Mouse (Mus musculus) T-helper 17 cell (primary cell): ENCODE results near the gene Ppp1ca.

Experiments
- in situ Hi-C, 2 experiments: fragments of 300-600 bp; cut with MboI, MseI; formaldehyde crosslinking; loops; 1 replicate in 1 of 2; 2 replicates in 1 of 2; pipeline ENCODE4 v1.15.1; 2025; ENCODE audit warnings: high pct_unique_total_duplicates in 2 of 2

Gene Ppp1ca

DNA sequence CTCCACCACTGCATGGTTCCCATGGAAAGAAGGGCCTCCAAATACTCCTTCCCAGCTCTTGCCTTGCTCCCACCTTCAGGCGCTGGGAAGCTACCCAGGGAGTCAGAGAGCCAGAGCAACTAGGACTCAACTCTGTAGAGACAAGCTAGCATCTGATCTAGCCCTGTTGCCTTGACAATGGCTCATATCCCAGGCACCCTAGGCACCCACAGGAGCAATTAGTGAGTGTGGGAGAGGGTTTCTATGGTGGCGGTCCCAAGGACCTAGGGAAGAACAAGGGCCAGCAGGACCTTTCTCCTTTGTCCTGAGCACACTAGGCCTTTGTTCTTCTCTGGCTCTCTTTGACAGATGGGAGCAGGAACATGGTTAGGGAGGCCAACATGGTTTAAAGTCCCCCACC is 8.2 kb upstream of the Ppp1ca start:
- in situ Hi-C loops, result loop anchor here in 1 of 2 experiments (10.0 kb wide), 1 partner anchor 609 kb away; the partner anchor contains the start of gene Ppp6r3

DNA sequence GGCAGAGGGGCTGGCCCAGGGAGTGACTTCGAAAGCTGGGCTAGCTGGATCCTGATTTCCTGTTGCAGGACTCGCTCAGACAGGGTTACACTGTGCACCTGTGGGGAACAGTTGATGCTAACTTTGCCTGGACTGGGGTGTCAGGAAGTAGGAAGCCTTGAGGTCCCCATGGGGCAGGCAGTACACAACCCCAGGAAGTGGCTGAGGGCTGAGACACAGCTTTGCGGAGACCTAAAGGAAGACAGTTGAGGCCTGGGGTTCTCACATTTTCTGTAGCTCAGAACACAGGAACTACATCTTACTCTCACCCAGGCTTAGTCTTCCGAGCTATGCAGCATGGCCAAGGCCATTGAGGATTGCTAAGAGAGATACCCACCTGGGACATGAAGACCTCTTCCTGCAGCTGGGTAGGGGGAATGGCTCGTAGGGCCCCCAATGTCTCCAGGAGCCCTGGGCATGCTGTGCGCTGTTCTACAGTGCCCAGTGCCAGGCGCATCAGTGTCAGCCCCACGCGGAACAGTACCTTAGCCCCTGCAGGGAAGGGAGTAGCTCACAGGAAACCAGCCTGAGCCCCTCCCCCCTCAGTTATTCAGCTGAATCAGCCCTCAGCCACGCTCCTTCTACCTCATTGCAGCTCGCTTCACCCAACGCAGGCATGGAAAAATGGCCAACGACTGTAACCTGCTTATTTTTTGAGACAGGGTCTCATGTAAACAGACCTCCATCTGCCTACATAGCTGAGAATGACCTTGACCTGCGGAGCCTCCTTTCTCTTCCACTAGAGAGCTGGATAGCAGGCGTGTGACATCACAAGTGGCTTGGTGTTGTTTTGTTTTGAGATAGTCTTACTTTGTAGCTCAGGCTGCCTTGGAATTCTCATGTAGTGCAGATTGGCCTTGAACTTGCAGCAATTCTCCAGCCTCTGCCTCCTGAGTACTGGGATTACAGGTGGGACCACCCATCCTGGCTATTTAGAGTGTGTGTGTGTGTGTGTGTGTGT is 6.6 kb upstream of the Ppp1ca start:
- in situ Hi-C loops, result loop anchor here in 1 of 2 experiments (10.0 kb wide), 1 partner anchor 610 kb away; the partner anchor contains the start of gene Ppp6r3

DNA sequence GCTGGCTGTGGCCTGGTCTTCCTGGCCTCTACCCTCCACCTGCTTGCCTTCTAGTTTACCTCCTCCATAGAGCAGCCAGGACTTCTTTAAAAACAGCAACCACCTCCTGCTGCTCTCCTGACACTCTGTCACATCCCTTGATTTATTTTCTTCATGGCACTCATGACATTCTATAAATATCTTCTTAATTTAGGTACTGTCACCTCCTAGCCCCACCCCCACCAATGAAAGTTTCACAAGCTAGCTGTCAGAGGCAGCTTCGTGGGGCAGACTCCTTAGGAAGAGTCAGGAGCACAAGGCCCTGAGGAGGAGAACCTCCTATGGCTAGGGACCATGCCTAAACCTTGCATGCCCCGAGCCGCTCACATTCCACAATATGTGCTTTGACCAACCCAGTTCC is 4.6 kb upstream of the Ppp1ca start:
- in situ Hi-C loops, result loop anchor here in 1 of 2 experiments (10.0 kb wide), 1 partner anchor 613 kb away; the partner anchor contains the start of gene Ppp6r3

GRCm38 (mm10) chr19:4189051-4189620 is 2.7 kb upstream of the Ppp1ca start:
- in situ Hi-C loops, result loop anchor here in 1 of 2 experiments (10.0 kb wide), 1 partner anchor 614 kb away; the partner anchor contains the start of gene Ppp6r3

GRCm38 (mm10) chr19:4190831-4191334 is 982 bp upstream of the Ppp1ca start, which contains the start of gene Tbc1d10c:
TSS of gene Tbc1d10c (minus strand) at chr19:4191284.
- in situ Hi-C loops, result no loop called here

- in situ Hi-C loops, result no loop called here
Observed at GRCm38 (mm10) chr19:4192251-4192985, 553 bp downstream of the Ppp1ca start.

DNA sequence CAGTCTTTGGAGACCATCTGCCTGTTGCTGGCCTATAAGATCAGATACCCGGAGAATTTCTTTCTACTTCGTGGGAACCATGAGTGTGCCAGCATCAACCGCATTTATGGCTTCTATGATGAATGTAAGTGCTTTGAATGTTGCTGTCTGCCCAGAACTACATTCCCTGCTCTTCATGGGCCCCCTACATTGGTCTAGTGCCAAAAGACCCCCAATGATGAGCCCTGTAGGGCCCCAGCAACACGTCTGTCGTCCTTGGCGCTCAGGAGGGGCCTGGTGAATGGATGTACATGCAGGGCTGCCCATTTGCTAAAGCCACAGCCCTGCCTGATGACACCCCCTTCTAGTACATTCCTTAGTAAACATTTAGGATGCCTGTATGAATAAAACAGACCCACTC is 1.3 kb downstream of the Ppp1ca start:
- in situ Hi-C loops, result no loop called here

GRCm38 (mm10) chr19:4194021-4194724 is 2.3 kb downstream of the Ppp1ca start:
- in situ Hi-C loops, result no loop called here

DNA sequence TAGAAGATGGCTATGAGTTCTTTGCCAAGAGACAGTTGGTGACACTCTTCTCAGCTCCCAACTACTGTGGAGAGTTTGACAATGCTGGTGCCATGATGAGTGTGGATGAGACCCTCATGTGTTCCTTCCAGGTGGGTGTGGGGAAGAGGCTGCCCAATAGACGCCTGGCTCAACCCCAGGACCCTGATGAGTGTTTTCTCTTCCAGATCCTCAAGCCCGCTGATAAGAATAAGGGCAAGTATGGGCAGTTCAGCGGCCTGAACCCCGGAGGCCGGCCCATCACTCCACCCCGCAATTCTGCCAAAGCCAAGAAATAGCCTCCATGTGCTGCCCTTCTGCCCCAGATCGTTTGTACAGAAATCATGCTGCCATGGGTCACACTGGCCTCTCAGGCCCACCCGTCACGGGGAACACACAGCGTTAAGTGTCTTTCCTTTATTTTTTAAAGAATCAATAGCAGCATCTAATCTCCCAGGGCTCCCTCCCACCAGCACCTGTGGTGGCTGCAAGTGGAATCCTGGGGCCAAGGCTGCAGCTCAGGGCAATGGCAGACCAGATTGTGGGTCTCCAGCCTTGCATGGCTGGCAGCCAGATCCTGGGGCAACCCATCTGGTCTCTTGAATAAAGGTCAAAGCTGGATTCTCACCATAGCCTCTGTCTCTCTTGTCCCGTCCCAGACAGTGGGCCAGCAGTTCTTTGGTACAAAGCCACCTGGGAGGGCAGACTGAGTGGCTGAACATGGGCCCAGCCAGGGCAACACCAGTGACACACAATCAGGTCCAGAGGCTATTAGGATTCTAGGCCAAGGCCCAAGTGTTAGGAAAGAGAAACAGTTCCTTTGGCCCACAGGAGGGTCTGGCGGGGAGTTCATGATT is 3.1 kb downstream of the Ppp1ca start:
- in situ Hi-C loops, result no loop called here

- in situ Hi-C loops, result no loop called here
Observed at GRCm38 (mm10) chr19:4196048-4196447, 4.2 kb downstream of the Ppp1ca start.

DNA sequence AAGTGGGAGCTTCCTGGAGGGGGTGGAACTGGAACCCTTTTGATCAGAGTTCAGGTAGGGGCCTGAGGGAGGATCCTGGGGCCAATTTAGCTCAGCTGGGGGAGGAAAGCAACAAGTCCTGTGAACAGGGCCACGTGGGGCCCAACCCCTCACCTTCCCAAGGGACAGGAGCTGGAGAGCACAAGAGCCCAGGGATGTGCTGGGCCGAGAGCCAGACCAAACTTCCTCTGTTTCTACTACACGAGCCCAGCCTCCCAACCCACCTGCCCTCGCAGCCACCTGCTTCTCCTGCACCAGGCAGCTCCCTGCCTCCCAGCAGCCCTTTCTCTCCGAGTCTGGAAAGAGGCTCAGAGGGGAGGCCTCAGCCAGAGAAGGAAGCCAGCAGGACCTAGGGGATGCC is 4.7 kb downstream of the Ppp1ca start:
- in situ Hi-C loops, result no loop called here

- in situ Hi-C loops, result no loop called here
Observed at GRCm38 (mm10) chr19:4197180-4197579, 5.3 kb downstream of the Ppp1ca start.

DNA sequence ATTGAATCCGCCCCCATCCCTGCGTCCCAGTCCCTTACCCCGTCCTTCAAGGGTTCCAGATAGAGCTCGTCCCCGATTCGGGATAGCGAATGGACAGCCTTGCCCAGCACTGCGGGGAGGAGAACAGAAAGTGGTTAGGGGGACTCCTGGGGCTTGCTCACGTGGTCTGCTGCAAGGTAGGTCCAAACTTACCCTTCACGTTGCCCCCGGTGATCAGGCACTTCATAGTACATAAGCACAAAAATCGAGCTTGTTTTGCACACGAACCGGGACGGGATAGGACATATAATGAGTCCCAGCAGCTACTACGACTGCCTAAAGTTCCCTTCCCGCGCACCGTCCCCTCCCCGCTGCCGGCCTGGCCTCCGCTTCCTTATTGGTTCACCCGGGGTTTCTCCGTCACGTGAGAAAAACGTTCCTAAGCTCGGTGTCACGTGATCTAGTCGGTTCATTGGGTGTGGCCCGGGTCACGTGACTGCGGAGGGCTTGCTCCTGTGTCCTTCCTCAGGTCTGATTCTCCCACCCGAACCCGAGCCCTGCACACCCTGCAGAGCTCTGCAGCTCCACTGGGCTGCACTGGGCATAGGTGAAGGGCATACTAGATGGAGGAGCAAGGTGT is 9.5 kb downstream of the Ppp1ca start, which contains the start of gene Rad9a:
TSS of gene Rad9a (minus strand) at position 372 of the 619 bp plus-strand sequence.
- in situ Hi-C loops, result no loop called here

- in situ Hi-C loops, result no loop called here
Observed at GRCm38 (mm10) chr19:4202149-4202548, 10.3 kb downstream of the Ppp1ca start.

DNA sequence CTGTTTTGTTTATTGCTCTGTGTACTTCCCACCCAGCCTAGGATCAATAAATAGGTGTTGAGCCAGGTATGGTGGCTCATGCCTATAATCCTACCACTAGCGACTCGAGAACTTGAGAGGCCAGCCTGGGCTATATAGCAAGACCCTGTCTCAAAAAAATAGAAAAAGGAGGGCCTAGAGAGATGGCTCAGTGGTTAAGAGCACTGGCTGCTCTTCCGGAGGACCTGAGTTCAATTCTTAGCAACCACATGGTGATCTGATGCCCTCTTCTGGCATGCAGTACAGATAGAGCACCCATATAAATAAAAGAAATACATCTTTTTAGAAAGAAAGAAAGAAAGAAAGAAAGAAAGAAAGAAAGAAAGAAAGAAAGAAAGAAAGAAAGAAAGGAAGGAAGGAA is 11.3 kb downstream of the Ppp1ca start:
- in situ Hi-C loops, result no loop called here

DNA sequence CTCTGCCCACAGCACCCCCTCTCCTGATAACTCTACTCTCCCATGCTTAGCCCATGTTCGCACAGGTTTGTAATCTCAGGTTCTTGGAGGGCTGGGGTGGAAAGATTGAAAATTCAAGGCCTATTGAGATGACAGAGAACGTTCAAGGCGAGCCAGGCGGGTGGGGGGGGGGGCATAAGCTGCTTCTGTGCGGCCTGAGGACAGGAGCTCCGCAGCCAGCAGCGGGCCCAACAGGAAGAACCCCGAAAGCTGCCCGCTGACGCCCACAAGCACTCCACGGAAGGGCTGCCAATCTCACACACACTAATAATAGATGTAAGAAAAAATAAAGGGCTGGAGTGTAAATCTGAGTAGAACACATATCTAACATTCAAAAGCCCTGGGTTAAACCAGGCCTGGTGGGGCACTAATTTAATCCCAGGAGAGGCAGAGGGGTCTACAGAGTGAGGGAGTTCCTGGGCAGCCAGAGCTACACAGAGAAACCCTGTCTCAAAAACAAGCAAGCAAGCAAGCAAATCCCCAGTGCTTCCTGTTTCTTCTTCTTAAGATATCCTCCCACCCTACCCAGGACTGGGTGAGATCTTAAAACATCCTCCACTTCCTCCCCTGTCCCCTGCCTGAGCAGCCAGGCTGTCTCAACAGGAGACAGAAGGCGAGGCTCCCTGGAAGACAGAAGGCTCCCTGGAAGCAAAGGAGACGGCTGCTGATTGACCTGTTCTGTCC is 11.9 kb downstream of the Ppp1ca start:
- in situ Hi-C loops, result no loop called here

GRCm38 (mm10) chr19:4204889-4205288 is 13.0 kb downstream of the Ppp1ca start:
- in situ Hi-C loops, result loop anchor here in 1 of 2 experiments (5.0 kb wide), 1 partner anchor 37 kb away; no protein-coding TSS in a partner anchor

GRCm38 (mm10) chr19:4206971-4207370 is 15.1 kb downstream of the Ppp1ca start:
- in situ Hi-C loops, result loop anchor here in 1 of 2 experiments (5.0 kb wide), 1 partner anchor 35 kb away; no protein-coding TSS in a partner anchor
